Mouse (Mus musculus): Measurements from ENCODE around the gene Col4a3. TPM values are rescaled to one million over a fixed set of nuclear protein-coding genes. Genes with fewer than 3 reads are reported as not detected.

Col4a3 gene
- polyA plus RNA-seq, 1 experiment = 0.08 TPM

DNA sequence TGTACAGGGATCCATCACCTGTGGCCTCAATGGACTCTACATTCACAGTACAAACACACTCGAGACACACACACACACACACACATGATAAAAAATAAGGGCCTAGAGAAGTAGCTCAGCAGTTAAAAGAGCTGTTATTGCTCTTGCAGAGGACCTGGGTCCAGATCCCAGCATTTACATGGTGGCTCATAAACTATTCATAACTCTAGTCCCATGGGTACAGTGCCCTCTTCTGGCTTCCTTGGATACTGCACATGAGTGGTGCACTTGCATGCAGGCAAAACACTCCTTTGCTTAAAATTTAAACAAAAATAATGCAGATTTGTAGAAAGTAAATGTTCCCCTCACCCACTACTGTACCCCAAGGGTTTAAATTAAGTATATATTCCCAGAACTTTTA lies 172.8 kb downstream of the Col4a3 start:
- peaks cover 17% of the 10 kb centered on the region for H3K36me3 ChIP-seq (ENCODE audit: control insufficient read depth, insufficient read depth)
- H3K4me3 ChIP-seq = no peak overlapping the region
- no peak overlapping the region for H3ac ChIP-seq (ENCODE audit: control insufficient read depth, insufficient read length)

GRCm38 (mm10) chr1:82761454-82762169 lies 174.9 kb downstream of the Col4a3 start:
- peaks cover 7% of the 10 kb centered on the region for H3K36me3 ChIP-seq (ENCODE audit: control insufficient read depth, insufficient read depth)
- no peaks in the 10 kb centered on the region for H3K79me2 ChIP-seq (ENCODE audit: control insufficient read depth, insufficient read depth)
- H3K4me3 ChIP-seq = no peak overlapping the region
- H3K27me3 ChIP-seq (ENCODE audit: control insufficient read depth, insufficient read depth, insufficient read length) = no peaks in the 10 kb centered on the region
- no peak overlapping the region for H3K4me2 ChIP-seq (ENCODE audit: low read depth)
- no peak overlapping the region for H3ac ChIP-seq (ENCODE audit: control insufficient read depth, insufficient read length)
- no peak for TF ChIP-seq POLR2AphosphoS2 (IDR thresholded peaks at IDR 0.05; ENCODE audit: insufficient read length, low read depth)
- no peak for TF ChIP-seq REST (IDR thresholded peaks at IDR 0.05; ENCODE audit: insufficient read depth, insufficient read length)
- TF ChIP-seq POLR2A (IDR thresholded peaks at IDR 0.05; ENCODE audit: insufficient read length, low read depth) = no peak
- no peak for TF ChIP-seq E2F4 (IDR thresholded peaks at IDR 0.05; ENCODE audit: insufficient read depth)
- no peak for TF ChIP-seq SRF (IDR thresholded peaks at IDR 0.05; ENCODE audit: control insufficient read depth, insufficient read length, low read depth)
- TF ChIP-seq TCF12 (IDR thresholded peaks at IDR 0.05; ENCODE audit: insufficient read depth, poor library complexity, severe bottlenecking) = no peak

More for the DNA sequence above, 172.8 kb downstream of the Col4a3 start:
- no peak for TF ChIP-seq MYOG (IDR thresholded peaks at IDR 0.05; ENCODE audit: control insufficient read depth in 1 of 3, insufficient read depth in 1 of 3, insufficient read length in 2 of 3, low read depth in 2 of 3)
- TF ChIP-seq POLR2AphosphoS2 (IDR thresholded peaks at IDR 0.05; ENCODE audit: insufficient read length, low read depth) = no peak
- no peak for TF ChIP-seq USF1 (IDR thresholded peaks at IDR 0.05; ENCODE audit: low read depth)
- no peak for TF ChIP-seq TCF3 (IDR thresholded peaks at IDR 0.05; ENCODE audit: insufficient read length, low read depth)
- TF ChIP-seq REST (IDR thresholded peaks at IDR 0.05; ENCODE audit: insufficient read depth, insufficient read length) = no peak
- TF ChIP-seq E2F4 (IDR thresholded peaks at IDR 0.05; ENCODE audit: insufficient read depth) = no peak
- no peak for TF ChIP-seq TCF12 (IDR thresholded peaks at IDR 0.05; ENCODE audit: insufficient read depth, poor library complexity, severe bottlenecking)
- TF ChIP-seq MAX (IDR thresholded peaks at IDR 0.05; ENCODE audit: low read depth) = no peak
- no peak for TF ChIP-seq SRF (IDR thresholded peaks at IDR 0.05; ENCODE audit: control insufficient read depth, insufficient read length, low read depth)
- no peak for TF ChIP-seq POLR2A (IDR thresholded peaks at IDR 0.05; ENCODE audit: insufficient read length, low read depth)
- TF ChIP-seq MYOD1 (IDR thresholded peaks at IDR 0.05; ENCODE audit: control insufficient read depth in 1 of 3, insufficient read length in 2 of 3, low read depth in 2 of 3) = no peak
- no peak for TF ChIP-seq CEBPB (IDR thresholded peaks at IDR 0.05; ENCODE audit: insufficient read depth, poor library complexity, severe bottlenecking)
- Histone ChIP-seq H3K79me2 (ENCODE audit: control insufficient read depth, insufficient read depth) (no peaks in the 10 kb centered on the region), H3K27me3 (ENCODE audit: control insufficient read depth, insufficient read depth, insufficient read length) (no peaks in the 10 kb centered on the region), H3K4me2 (ENCODE audit: low read depth) (no peak overlapping the region)

DNA sequence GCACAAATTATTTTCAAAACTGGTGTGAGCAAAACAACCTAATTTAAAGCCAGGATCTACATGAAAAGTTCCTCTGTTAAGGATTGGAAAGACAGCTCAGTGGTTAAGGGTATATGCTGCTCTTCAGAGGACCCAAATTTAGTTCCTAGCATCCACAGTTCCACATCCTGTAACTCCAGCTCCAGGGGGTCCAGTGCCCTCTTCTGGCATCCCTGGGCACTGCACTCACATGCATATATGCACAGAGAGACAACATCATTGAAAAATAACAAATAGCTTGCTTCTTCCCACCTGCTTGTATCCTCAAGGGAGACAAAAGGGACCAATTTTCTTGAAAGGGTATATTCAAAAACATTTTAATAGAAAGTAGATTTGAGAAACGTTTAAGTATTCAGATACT lies 175.6 kb downstream of the Col4a3 start:
- Histone ChIP-seq H3K4me2 (ENCODE audit: low read depth) (no peak overlapping the region), H3ac (ENCODE audit: control insufficient read depth, insufficient read length) (no peak overlapping the region), H3K36me3 (ENCODE audit: control insufficient read depth, insufficient read depth) (peaks cover 7% of the 10 kb centered on the region), H3K79me2 (ENCODE audit: control insufficient read depth, insufficient read depth) (no peaks in the 10 kb centered on the region), H3K4me3 (no peak overlapping the region), H3K27me3 (ENCODE audit: control insufficient read depth, insufficient read depth, insufficient read length) (no peaks in the 10 kb centered on the region)
- TF ChIP-seq TCF12 (IDR thresholded peaks at IDR 0.05; ENCODE audit: insufficient read depth, poor library complexity, severe bottlenecking) (no peak), CEBPB (IDR thresholded peaks at IDR 0.05; ENCODE audit: insufficient read depth, poor library complexity, severe bottlenecking) (no peak), MAX (IDR thresholded peaks at IDR 0.05; ENCODE audit: low read depth) (no peak), MYOD1 (IDR thresholded peaks at IDR 0.05; ENCODE audit: control insufficient read depth in 1 of 3, insufficient read length in 2 of 3, low read depth in 2 of 3) (no peak), MYOG (IDR thresholded peaks at IDR 0.05; ENCODE audit: control insufficient read depth in 1 of 3, insufficient read depth in 1 of 3, insufficient read length in 2 of 3, low read depth in 2 of 3) (no peak), POLR2AphosphoS2 (IDR thresholded peaks at IDR 0.05; ENCODE audit: insufficient read length, low read depth) (no peak), USF1 (IDR thresholded peaks at IDR 0.05; ENCODE audit: low read depth) (no peak), SRF (IDR thresholded peaks at IDR 0.05; ENCODE audit: control insufficient read depth, insufficient read length, low read depth) (no peak), REST (IDR thresholded peaks at IDR 0.05; ENCODE audit: insufficient read depth, insufficient read length) (no peak), POLR2A (IDR thresholded peaks at IDR 0.05; ENCODE audit: insufficient read length, low read depth) (no peak), TCF3 (IDR thresholded peaks at IDR 0.05; ENCODE audit: insufficient read length, low read depth) (no peak), E2F4 (IDR thresholded peaks at IDR 0.05; ENCODE audit: insufficient read depth) (no peak)

DNA sequence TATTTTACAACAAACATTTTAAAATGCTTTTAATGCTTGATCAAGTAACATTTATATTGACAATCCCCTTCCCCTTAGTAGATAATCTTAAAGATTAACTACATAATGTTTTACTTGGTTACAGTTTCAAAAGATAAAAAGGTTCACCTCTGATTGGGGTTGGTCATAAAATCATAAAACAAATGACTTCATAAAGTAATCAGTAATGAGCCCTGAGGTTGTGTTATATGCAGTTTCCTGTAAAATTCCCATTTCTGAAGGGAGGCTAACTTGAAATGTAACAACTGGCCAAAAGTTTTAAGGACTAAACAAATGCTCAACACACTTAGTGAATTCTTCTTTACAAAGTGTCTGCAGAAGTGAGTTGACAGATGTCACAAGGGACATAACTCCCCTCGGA lies 179.5 kb downstream of the Col4a3 start:
- Histone ChIP-seq H3K79me2 (ENCODE audit: control insufficient read depth, insufficient read depth) (no peaks in the 10 kb centered on the region), H3K27me3 (ENCODE audit: control insufficient read depth, insufficient read depth, insufficient read length) (no peaks in the 10 kb centered on the region), H3K4me2 (ENCODE audit: low read depth) (no peak overlapping the region), H3K36me3 (ENCODE audit: control insufficient read depth, insufficient read depth) (peaks cover 7% of the 10 kb centered on the region), H3K4me3 (no peak overlapping the region), H3ac (ENCODE audit: control insufficient read depth, insufficient read length) (no peak overlapping the region)
- TF ChIP-seq MAX (IDR thresholded peaks at IDR 0.05; ENCODE audit: low read depth) (no peak), TCF12 (IDR thresholded peaks at IDR 0.05; ENCODE audit: insufficient read depth, poor library complexity, severe bottlenecking) (no peak), POLR2AphosphoS2 (IDR thresholded peaks at IDR 0.05; ENCODE audit: insufficient read length, low read depth) (no peak), POLR2A (IDR thresholded peaks at IDR 0.05; ENCODE audit: insufficient read length, low read depth) (no peak), MYOG (IDR thresholded peaks at IDR 0.05; ENCODE audit: control insufficient read depth in 1 of 3, insufficient read depth in 1 of 3, insufficient read length in 2 of 3, low read depth in 2 of 3) (no peak), E2F4 (IDR thresholded peaks at IDR 0.05; ENCODE audit: insufficient read depth) (no peak), TCF3 (IDR thresholded peaks at IDR 0.05; ENCODE audit: insufficient read length, low read depth) (no peak), SRF (IDR thresholded peaks at IDR 0.05; ENCODE audit: control insufficient read depth, insufficient read length, low read depth) (no peak), REST (IDR thresholded peaks at IDR 0.05; ENCODE audit: insufficient read depth, insufficient read length) (no peak), USF1 (IDR thresholded peaks at IDR 0.05; ENCODE audit: low read depth) (no peak), MYOD1 (IDR thresholded peaks at IDR 0.05; ENCODE audit: control insufficient read depth in 1 of 3, insufficient read length in 2 of 3, low read depth in 2 of 3) (no peak)

Data from myocyte (in vitro differentiated cells).